Mouse (Mus musculus): Measurements from ENCODE around the gene Shank2.

Shank2 gene

DNA sequence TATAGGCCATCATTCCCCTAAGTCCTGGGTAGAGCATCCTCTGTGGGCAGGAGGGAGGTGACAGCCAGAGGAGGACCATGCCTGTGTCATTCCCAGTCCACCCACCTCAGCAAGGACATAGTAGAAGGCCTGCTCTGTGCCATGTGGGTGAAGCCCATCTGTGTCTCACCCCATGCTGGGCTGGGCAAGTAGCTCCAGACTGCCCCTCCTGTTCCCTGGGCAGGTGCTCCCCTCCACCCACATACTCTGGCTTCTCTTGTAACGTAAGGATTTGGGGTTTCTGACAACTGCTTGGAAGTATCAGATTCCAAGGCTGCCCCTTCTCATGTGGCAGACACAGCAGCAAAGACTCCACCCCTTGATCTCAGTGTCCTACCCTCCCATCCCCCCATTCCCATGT is 227.7 kb downstream of the Shank2 start:
- in situ Hi-C loops (cut with MboI): no loop called here

DNA sequence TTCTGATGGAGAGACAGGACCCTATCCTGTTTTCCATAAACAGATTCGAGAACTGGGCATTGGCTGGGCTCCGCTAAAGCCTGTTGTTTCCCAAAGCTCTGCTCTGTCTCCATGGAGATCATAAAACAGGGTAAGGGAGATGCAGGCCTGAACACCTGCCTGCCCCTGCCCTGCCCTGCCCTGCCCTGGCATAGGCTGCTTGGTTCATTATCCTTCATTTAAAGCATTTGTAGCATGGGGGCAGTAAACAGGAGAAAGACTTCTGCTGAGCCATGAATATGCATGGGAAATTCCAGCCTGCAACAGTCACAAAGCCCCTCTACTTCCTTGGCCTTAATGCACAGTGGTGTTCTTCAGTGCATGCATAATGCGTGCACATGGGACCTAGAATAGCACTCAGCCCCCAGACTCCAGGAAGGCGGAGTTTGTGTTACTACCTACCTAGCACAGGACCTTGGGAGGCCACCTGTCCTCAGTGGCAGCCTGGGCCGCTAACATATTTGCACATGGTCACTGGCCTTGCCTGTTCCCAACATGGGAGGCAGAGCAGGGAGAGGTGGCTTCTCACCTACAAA is 230.5 kb downstream of the Shank2 start:
- in situ Hi-C loops (cut with MboI): no loop called here

- in situ Hi-C loops (cut with MboI): no loop called here
These were observed 231.8 kb downstream of the Shank2 start for GRCm38 (mm10) chr7:144233479-144233878.

DNA sequence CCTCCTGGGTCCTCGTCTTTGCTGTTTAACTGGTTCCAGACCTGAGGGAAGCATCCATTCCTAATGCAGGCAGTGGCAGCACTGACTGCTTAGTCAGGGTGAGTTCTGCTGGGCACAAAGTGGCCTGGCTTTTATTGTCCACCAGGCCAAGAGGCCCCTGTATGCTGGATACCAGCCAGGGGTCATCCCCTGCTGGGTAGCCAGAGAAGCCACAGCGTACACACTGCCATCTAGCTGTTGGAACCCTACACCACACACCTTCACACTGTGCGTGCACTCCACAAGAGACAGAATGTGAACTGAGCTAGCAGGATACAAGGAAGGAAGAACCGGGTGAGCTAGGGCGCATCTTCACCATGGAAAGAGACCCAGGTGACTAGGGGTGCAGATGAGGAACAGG is 233.1 kb downstream of the Shank2 start:
- in situ Hi-C loops (cut with MboI): no loop called here

- in situ Hi-C loops (cut with MboI): no loop called here
These were observed 233.8 kb downstream of the Shank2 start for GRCm38 (mm10) chr7:144235523-144235922.

DNA sequence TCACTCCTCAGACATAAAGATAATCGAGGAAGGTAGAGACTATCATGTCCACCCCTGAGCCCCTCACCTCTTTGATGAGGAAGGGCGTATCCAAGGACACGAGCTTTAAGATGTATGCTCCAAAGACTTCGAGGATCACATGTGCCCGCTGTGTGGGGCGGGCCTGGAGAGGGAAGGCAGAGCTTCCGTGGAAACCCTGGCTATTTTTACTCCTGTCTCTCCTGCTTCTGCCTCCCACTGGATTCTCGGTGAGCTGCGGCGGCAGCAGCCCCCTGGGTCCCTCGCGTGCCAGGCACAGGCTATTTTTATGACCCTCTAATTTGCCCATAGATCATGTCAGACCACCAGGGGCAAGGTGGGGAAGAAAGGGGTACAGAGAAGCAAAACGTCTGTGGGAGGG is 235.1 kb downstream of the Shank2 start:
- in situ Hi-C loops (cut with MboI): no loop called here

DNA sequence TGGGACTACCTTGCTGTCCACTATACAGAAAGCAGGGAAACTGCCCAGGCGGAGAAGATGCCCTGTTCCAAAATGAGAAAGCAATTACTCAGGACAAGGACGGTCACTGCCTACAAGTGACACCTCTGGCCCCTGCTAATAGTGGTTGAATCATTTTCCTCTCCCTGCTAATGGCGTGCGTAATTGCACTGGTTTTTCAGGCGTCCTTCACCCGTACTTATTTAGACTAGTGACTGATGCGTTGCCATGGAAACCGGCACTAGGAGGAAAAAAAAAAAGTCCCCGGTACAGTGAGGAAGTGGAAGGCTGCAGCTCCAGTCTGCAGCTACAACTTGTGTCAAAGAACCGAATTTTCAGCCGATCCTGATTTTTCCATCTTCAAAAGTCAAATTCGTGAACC is 236.7 kb downstream of the Shank2 start:
- in situ Hi-C loops (cut with MboI): no loop called here

GRCm38 (mm10) chr7:144238992-144239391 is 237.3 kb downstream of the Shank2 start:
- in situ Hi-C loops (cut with MboI): no loop called here

- in situ Hi-C loops (cut with MboI): no loop called here
These were observed 238.0 kb downstream of the Shank2 start for GRCm38 (mm10) chr7:144239571-144240370.

DNA sequence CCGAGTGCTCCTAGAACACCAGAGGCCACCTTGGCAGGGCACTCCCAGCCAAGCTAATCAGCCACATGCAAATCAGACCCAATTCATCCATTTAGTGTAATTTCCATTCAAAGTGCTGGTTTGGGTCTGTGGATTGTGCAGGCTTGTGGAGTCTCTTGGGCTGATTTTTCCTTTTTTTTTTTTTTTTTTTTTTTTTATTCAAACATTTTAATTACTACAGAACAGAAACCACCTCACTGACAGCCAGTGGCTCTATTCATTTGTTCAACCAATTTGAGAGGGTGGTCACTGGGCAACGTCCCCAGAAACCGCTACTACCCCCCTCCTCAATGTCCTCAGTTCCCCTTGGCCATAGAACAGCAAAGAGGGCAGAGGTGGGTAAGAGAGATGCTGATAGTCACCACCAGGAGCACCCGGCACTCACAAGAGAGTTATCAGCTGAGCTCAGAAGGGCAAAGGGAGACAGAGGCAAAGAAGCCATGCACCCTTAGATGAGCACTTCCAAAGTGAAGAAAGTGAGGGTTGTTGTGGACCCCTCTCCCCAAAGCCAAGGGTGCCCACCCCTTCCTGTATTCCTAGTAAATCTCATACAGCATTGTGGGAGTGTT is 239.1 kb downstream of the Shank2 start:
- in situ Hi-C loops (cut with MboI): no loop called here

DNA sequence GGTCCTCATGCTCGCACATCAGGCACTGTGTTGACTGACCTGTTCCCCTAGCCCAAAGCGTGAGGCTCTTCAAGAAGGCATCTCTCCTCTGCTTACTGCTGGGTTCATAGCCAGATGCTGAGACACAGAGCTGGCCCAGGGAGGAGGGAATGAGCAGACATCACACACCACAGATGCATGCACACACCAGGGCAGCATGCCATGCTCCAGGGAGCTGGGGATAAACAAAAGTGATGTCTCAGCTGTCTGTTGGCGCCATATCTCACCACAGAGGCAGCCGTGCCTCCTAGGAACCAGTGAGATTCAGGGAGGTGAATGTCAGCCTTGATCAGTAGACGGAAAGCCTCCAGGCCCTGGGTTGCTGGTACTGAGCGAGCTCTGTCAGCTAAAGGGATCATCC is 242.5 kb downstream of the Shank2 start:
- in situ Hi-C loops (cut with MboI): no loop called here

DNA sequence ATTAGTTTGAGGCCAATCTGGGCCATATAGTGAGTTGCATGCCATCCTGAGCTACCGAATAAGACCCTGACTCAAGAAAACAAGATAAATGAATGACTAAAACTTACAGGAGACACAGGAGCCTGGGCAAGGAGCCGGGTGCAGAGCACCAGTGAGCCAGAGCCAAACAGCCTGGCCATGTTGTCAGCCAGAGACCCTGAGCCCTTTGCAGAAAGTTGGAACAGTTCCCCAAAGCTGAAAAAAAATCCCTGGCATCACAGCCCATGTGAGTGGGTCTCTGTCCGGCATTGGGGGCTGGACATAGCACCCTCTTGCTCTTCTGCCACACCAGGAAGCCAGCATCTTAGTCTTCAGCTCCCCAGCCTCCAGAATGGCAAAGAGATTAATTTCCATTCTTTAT is 244.5 kb downstream of the Shank2 start:
- in situ Hi-C loops (cut with MboI): no loop called here

- in situ Hi-C loops (cut with MboI): no loop called here
These were observed 247.1 kb downstream of the Shank2 start for GRCm38 (mm10) chr7:144248686-144249422.

- in situ Hi-C loops (cut with MboI): no loop called here
These were observed 249.1 kb downstream of the Shank2 start for GRCm38 (mm10) chr7:144250791-144251190.

DNA sequence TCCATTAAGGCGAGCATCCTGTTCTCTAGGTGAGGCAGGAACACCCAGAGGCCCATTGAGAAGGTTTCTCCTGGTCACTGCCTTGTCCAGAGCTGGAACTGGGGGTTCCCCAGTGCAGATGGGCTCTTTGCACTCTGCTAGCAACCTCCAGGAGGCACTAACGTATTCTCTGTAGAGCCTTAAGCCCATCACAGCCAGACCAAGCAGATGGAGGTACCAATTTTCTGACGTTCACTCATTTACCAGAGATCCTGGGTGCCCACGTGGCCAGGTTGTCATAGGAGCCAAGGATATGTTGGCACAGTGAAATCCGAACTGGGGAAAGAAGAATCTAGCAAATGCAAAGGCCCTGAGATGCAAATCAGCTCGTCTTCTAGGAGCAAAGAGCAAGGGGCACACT is 249.5 kb downstream of the Shank2 start:
- in situ Hi-C loops (cut with MboI): no loop called here

- in situ Hi-C loops (cut with MboI): no loop called here
These were observed 253.0 kb downstream of the Shank2 start for GRCm38 (mm10) chr7:144254674-144255246.

- in situ Hi-C loops (cut with MboI): no loop called here
These were observed 256.1 kb downstream of the Shank2 start for GRCm38 (mm10) chr7:144257821-144258220.

GRCm38 (mm10) chr7:144258332-144258731 is 256.6 kb downstream of the Shank2 start:
- in situ Hi-C loops (cut with MboI): no loop called here

DNA sequence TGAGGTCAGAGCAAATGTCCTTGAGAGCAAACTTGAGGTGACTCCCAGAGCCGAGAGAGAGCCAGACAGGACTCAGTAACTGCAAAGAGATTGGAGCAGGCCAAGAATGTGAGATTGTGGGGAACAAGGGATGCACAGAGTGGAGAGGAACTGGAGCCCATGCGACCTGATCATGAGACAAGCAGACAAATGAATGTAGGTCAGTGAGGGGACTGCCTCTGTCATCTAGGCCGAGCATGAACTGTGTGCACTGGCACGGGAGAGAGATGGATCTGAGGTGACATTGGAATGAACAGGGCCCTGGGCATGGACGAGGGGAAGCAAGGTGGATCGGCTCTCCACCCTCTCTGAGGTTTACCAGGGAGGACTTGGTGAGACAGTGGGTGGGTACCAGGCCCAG is 260.9 kb downstream of the Shank2 start:
- in situ Hi-C loops (cut with MboI): no loop called here

GRCm38 (mm10) chr7:144266745-144267144 is 265.0 kb downstream of the Shank2 start:
- in situ Hi-C loops (cut with MboI): no loop called here

- in situ Hi-C loops (cut with MboI): no loop called here
These were observed 266.6 kb downstream of the Shank2 start for GRCm38 (mm10) chr7:144268329-144268728.

DNA sequence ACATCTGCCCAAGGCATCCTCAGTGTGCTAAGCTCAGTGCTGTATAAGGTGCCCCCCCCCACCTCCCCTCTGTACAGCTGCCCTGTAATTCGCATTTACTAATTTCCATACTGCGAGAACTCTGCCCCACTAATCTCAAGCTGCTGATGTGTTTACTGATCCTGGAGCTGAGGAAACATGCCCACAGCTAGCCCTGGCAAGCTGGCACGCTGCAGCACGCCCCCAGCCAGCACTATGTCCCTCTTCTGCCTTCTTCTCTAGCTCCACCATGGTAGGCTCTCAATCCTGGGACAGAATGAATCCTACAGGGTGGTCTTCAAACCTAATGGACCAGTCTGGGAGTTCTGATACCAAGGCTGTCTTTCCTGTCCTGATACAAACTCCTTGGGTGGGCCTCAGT is 267.1 kb downstream of the Shank2 start:
- in situ Hi-C loops (cut with MboI): no loop called here

All from mature B cell (primary cell).